Mouse (Mus musculus) cerebellum, adult (tissue): ENCODE data around the gene Olfr736.

Source experiments
- ATAC-seq: cut with Nextera tagmentation; 2 replicates; pipeline ENCODE4 v1.9.2; 2017; ENCODE audit warnings: mild to moderate bottlenecking, moderate library complexity, mixed read lengths; ENCODE audit not compliant: insufficient number of reproducible peaks, low FRiP score, low TSS enrichment

Olfr736 gene

DNA sequence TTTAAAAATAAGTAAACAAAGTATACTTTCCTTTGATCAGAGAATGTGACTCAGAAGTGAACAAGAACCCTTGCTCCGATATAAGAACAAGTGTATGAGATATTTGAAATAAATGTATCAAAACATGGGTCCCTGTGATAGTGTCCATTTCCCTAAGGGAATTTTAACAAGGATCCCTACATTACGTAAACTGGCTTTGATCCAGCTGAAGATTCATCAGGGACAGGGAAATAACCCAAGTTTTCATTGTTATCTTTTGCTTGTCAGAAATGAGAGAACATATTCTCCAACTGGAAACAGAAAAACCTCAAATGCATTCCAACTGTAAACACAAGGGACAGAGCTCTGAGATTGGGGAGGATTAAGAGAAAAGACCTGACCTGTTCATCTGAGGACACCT lies at the start of gene Olfr736:
Olfr736 (plus strand) TSS at position 301 of the 400 bp plus-strand sequence.
- ATAC-seq = no peak

DNA sequence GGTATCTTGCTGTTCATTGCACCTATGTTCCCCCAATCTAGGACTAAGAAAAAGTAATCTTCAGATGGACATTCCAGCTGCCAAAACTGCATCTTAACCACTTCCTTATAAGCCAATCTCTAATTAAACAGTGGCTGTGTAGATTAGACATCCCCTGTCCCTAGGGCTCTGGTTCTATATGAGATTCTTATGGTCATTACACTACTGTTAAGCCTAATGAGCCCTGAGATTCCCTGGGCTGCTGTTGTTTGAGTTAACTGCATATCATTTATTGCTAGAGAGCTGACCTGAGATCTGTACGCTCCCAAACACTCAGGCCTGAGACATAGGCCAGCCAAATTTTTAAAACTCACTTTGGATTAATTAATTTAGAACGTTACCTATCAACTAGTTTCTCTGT lies 32.2 kb upstream of the Olfr736 start, which contains the start of gene Olfr735:
Olfr735 (minus strand) TSS at position 77 of the 400 bp plus-strand sequence.
- no peak for ATAC-seq

DNA sequence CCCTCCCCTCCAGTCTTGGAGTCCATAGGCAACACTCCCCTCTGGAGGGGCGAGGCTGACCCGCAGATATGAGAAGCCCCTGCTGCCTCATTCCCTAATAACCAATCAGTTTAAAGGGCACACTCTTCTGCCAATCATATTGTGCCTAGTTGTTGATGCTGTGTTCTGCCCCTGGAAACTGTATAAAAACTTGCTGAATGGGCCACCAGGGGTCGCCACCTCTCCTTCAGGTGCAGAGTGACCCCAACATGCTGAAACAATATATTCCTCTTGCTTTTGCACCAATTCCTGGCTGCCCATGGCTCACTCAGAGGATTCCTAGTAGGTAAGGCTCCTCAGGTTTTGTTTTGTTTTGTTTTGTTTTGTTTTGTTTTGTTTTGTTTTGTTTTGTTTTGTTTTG lies 28.5 kb upstream of the Olfr736 start:
- ATAC-seq = no peak

GRCm38 (mm10) chr14:50356725-50357124 lies 24.2 kb upstream of the Olfr736 start:
- no peak for ATAC-seq

- no peak for ATAC-seq
Observed at GRCm38 (mm10) chr14:50357593-50357992, 23.4 kb upstream of the Olfr736 start, which contains the start of gene Tlr11. Gene Tlr11, plus strand, starts transcription at chr14:50357914.

- ATAC-seq = no peak
Observed at GRCm38 (mm10) chr14:50360480-50360879, 20.5 kb upstream of the Olfr736 start.

DNA sequence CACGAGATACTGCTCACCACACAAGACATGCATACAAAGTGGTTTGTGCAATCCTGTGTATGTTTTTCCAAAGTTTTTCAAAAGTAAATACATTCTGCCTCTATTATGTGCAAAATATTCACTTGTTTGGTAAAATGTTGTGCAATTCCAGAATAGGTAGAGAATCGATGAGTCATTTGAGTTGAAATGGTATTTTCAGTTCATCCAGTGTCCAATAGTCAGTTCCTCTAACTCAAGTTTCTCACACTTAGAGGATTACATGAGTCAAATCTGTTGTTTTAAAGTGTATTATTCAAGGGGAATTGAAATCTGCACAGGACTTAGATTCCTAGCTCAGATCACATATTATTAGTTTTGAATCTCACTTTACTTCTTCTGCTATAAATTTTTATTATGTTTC lies 17.4 kb upstream of the Olfr736 start:
- ATAC-seq = no peak

DNA sequence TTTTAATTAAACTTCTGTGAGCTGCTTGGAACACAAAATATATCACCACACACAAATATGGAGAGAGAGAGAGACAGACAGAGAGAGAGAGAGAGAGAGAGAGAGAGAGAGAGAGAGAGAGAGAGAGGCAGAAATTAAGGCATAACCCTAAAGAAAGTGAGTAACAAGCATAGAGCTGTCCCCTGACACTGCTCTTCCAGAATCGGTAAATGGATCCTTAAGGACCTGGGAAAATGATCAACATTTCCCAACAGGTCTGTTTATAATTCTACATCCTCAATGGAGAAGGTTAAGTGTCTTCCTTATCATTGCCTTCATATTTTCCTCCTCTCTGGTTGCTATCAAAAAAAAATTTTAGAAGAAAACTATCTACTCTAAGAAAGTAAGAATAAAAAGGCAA lies 26.3 kb downstream of the Olfr736 start, which contains the start of gene Olfr738:
Olfr738 (plus strand) TSS at position 301 of the 400 bp plus-strand sequence.
- ATAC-seq = no peak

- no peak for ATAC-seq
Observed at GRCm38 (mm10) chr14:50418326-50418725, 37.4 kb downstream of the Olfr736 start, which contains the start of gene Olfr739. Gene Olfr739, plus strand, starts transcription at chr14:50418626.
